Mouse (Mus musculus) thymus, adult 2 months (tissue): ENCODE results near the gene Gm10073. TPM values are rescaled to one million over a fixed set of nuclear protein-coding genes. Genes with fewer than 3 reads are reported as not detected.

Experiments used
- DNase-seq: peaks from one replicate; pipeline ENCODE4 v3.0.0; 2021
- H3K27ac ChIP-seq: fragments of 200-500 bp; 2 replicates; pipeline ENCODE4 v1.5.1; 2012; ENCODE audit warnings: low read length, control low read depth; ENCODE audit not compliant: control insufficient read depth, insufficient read depth
- H3K27me3 ChIP-seq: fragments of 200-500 bp; 2 replicates; pipeline ENCODE4 v1.6.1; 2012; ENCODE audit warnings: mild to moderate bottlenecking, low read length, moderate library complexity, mixed read lengths; ENCODE audit not compliant: control insufficient read depth, insufficient read depth
- H3K36me3 ChIP-seq: fragments of 200-500 bp; 2 replicates; pipeline ENCODE4 v1.6.1; 2012; ENCODE audit warnings: mild to moderate bottlenecking, low read length, moderate library complexity; ENCODE audit not compliant: control insufficient read depth, insufficient read depth
- H3K4me1 ChIP-seq: fragments of 200-500 bp; replicated peaks from 2 replicates; pipeline ENCODE4 v1.6.1; 2012; ENCODE audit warnings: low read length; ENCODE audit not compliant: control insufficient read depth, insufficient read depth
- H3K4me3 ChIP-seq: fragments of 200-500 bp; 2 replicates; pipeline ENCODE4 v1.5.1; 2012; ENCODE audit warnings: mild to moderate bottlenecking, low read length, control low read depth, moderate library complexity; ENCODE audit not compliant: control insufficient read depth, insufficient read depth
- CTCF ChIP-seq: fragments of 200-500 bp; IDR thresholded peaks from 2 replicates; pipeline ENCODE4 v1.5.1; 2012; ENCODE audit warnings: mild to moderate bottlenecking, control low read depth, low read length, moderate library complexity, borderline replicate concordance; ENCODE audit not compliant: control insufficient read depth, poor library complexity, insufficient read depth; ENCODE audit errors: extremely low read depth
- POLR2A ChIP-seq: fragments of 200-500 bp; IDR thresholded peaks from 2 replicates; pipeline ENCODE4 v1.6.1; 2012; ENCODE audit warnings: mild to moderate bottlenecking, low read length, control low read depth, moderate library complexity; ENCODE audit not compliant: control insufficient read depth, poor library complexity, insufficient read depth; ENCODE audit errors: extremely low read depth
- WGBS: fragments of 180-500 bp; shearing (Covaris S2); methylation state at CpG from one replicate; pipeline ENCODE4 v1.1.7; 2018; 5-methylcytosine and 5-hydroxymethylcytosine counted together
- polyA plus RNA-seq: library from polyadenylated mRNA; depleted of rRNA; stranded (reverse); fragments of >200 nt; gene quantifications from 2 replicates; pipeline ENCODE4 v1.2.3, GENCODE M21; 2012

Gm10073 gene
- polyA plus RNA-seq, 1 experiment = 76.2 TPM

GRCm38 (mm10) chr8:106556068-106556645 lies 17.1 kb downstream of the Gm10073 start:
- peaks cover 6% of the 10 kb centered on the region for H3K4me1 ChIP-seq
- WGBS = 12% methylated on average over 7 of the region's 7 CpGs
- TF ChIP-seq CTCF (no peak), POLR2A (no peak)

DNA sequence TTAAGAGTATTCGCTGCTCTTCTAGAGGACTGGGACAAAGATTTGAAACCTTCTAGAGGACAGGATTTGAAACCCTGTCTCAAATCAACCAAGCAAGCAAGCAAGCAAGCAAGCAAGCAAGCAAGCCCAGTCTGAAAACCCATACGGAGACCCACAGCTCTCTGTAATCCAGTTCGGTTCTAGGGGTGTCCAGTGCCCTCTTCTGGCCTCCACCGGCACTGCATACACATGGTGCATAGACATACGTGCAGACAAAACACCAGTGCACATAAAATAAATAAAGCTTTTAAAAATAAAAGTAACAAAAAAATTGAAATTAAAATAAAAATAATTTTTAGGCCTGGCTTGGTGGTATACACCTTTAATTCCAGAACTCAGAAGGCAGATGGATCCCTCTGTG lies 19.2 kb downstream of the Gm10073 start:
- Histone ChIP-seq H3K27me3 (no peaks in the 10 kb centered on the region), H3K27ac (no peak overlapping the region), H3K36me3 (no peaks in the 10 kb centered on the region), H3K4me1 (no peaks in the 10 kb centered on the region; the same call in 1 of the 2 replicates), H3K4me3 (no peak overlapping the region)
- TF ChIP-seq POLR2A (no peak), CTCF (no peak)
- 98% methylated on average over 5 of the region's 5 CpGs for WGBS
- DNase-seq = no peak

More at GRCm38 (mm10) chr8:106556068-106556645, 17.1 kb downstream of the Gm10073 start:
- DNase-seq = no peak
- Histone ChIP-seq H3K27me3 (no peaks in the 10 kb centered on the region), H3K4me3 (no peak overlapping the region), H3K27ac (no peak overlapping the region), H3K36me3 (no peaks in the 10 kb centered on the region)

- H3K27ac ChIP-seq = no peak overlapping the region
- H3K4me3 ChIP-seq = no peak overlapping the region
- no peak for DNase-seq
- TF ChIP-seq POLR2A (no peak), CTCF (no peak)
- H3K36me3 ChIP-seq = no peaks in the 10 kb centered on the region
- H3K4me1 ChIP-seq = peaks cover 17% of the 10 kb centered on the region
- no peaks in the 10 kb centered on the region for H3K27me3 ChIP-seq
- WGBS = 100% methylated on average over 1 of the region's 1 CpGs
These were observed 22.4 kb downstream of the Gm10073 start for GRCm38 (mm10) chr8:106550906-106551305.

GRCm38 (mm10) chr8:106548366-106548936 lies 24.8 kb downstream of the Gm10073 start:
- TF ChIP-seq CTCF (no peak), POLR2A (no peak)
- 40% methylated on average over 10 of the region's 10 CpGs for WGBS
- peaks cover 17% of the 10 kb centered on the region for H3K4me1 ChIP-seq

GRCm38 (mm10) chr8:106546746-106547145 lies 26.5 kb downstream of the Gm10073 start:
- DNase-seq = no peak
- TF ChIP-seq POLR2A (no peak), CTCF (no peak)
- 4% methylated on average over 7 of the region's 7 CpGs for WGBS
- no peaks in the 10 kb centered on the region for H3K36me3 ChIP-seq
- peaks cover 17% of the 10 kb centered on the region for H3K4me1 ChIP-seq
- H3K4me3 ChIP-seq = no peak overlapping the region
- H3K27me3 ChIP-seq = no peaks in the 10 kb centered on the region
- peak overlapping the region; percentile 40; the same call in 1 of the 2 replicates for H3K27ac ChIP-seq

More at GRCm38 (mm10) chr8:106548366-106548936, 24.8 kb downstream of the Gm10073 start:
- no peak for DNase-seq
- Histone ChIP-seq H3K36me3 (no peaks in the 10 kb centered on the region), H3K27me3 (no peaks in the 10 kb centered on the region), H3K27ac (no peak overlapping the region), H3K4me3 (no peak overlapping the region)

DNA sequence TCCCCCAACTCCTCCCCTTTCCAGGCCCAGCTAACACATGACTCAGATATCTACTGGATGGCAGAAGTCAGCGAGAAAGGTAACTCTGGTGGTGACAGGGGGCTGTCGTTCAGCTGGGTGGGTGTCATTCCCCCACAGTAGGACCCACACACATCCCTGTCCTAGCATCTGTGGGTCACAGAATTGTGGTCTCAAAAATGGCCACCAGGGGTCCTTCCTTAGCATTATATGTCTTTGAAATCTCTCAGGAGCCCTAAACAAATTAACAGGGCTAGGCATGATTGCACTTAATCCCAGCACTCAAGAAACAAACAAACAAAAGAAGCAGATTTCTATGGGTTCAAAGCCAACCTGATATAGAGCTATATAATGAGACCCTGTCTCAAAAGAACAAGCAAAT lies 28.1 kb downstream of the Gm10073 start:
- TF ChIP-seq CTCF (0 out of 2 replicates have a peak, but pooled peaks have one; percentile 26), POLR2A (no peak)
- H3K36me3 ChIP-seq = no peaks in the 10 kb centered on the region
- no peak overlapping the region for H3K4me3 ChIP-seq
- peaks cover 17% of the 10 kb centered on the region for H3K4me1 ChIP-seq
- WGBS = 69% methylated on average over 2 of the region's 2 CpGs
- H3K27me3 ChIP-seq = no peaks in the 10 kb centered on the region
- DNase-seq = peak; percentile 37
- no peak overlapping the region for H3K27ac ChIP-seq
